Mouse (Mus musculus) hematopoietic multipotent progenitor cell, adult 10-12 weeks (in vitro differentiated cells): ENCODE data around the gene Gzmb. TPM values are rescaled to one million over a fixed set of nuclear protein-coding genes. Genes with fewer than 3 reads are reported as not detected.

Source experiments
- polyA plus RNA-seq: library from polyadenylated mRNA; stranded (reverse); fragments of >175 nt; gene quantifications from 2 replicates; pipeline ENCODE4 v1.2.3, GENCODE M21; 2012; ENCODE audit warnings: low replicate concordance

Gzmb gene
- polyA plus RNA-seq, result 1.8 and 3.8 TPM in 2 replicates

DNA sequence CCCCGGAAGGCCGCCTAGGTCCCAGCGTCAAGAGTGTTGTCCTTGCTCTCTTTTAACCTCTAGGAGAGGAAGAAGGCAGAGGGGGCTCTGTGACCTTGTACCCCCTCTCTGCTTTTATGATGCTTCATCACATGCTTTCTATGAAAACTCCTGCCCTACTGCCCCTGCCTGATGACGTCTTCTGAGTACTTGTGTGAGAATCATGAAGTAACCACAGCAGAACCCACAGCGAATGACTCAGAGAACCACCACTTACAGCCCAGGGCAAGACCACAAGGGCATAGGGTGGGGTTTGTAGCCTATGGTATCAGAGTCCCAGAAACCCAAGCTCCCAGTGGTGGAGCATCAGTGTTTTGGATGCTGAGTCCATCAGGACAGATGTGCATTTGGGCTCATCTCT is at the start of gene Gzmb:
TSS of gene Gzmb (minus strand) at position 108 of the 400 bp plus-strand sequence.

DNA sequence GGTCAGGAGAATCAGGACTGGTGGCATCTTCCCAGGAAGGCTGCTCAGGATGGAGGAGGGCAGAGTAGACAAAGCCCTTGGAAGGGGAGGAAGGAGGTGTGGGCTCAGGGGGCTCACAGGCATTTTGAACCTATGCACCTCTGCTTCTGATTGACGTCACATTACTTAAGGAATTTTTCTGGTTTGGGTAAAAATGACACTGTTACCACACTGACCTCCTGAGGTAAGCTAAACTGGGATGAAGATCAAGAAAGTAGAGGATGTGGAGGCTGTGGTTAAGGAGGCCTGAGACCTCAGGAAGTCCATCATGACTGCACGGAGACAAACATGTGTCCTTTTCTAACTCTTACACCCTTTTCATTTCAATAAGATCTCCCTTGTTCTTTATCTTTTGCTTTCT is 27.5 kb downstream of the Gzmb start, which contains the start of gene Gzmc:
TSS of gene Gzmc (minus strand) at position 101 of the 400 bp plus-strand sequence.

DNA sequence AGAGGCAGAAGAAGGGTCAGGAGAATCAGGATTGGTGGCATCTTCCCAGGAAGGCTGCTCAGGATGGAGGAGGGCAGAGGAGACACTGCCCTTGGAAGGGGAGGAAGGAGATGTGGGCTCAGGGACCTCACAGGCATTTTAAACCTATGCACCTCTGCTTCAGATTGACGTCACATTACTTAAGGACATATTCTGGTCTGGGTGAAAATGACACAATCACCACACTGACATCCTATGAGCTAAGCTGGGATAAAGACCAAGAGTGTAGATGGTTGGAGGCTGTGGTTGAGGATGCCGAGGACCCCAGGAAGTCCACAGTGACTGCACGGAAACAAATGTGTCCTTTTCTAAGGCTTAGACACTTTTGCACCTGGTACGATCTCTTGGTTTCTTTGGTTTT is 50.7 kb downstream of the Gzmb start, which contains the start of gene Gzmf:
TSS of gene Gzmf (minus strand) at position 101 of the 400 bp plus-strand sequence.

Other genes with a start within 250 kb of the Gzmb start
- 0.82 TPM in 1 of 2 replicates, not detected in the other for gene Mcpt1, start 244.3 kb downstream of the Gzmb start, polyA plus RNA-seq
- gene Mcpt9, start 231.8 kb downstream of the Gzmb start, polyA plus RNA-seq, result not detected in 2 replicates
- 0.11 TPM in 1 of 2 replicates, not detected in the other for gene Mcpt2, start 220.2 kb downstream of the Gzmb start, polyA plus RNA-seq
- 11.9 TPM in 1 of 2 replicates, not detected in the other for gene Mcpt4, start 199.9 kb downstream of the Gzmb start, polyA plus RNA-seq
- 0.50 and 1.1 TPM in 2 replicates for gene Mcpt8, start 177.0 kb downstream of the Gzmb start, polyA plus RNA-seq
- gene Ctsg, start 159.7 kb downstream of the Gzmb start, polyA plus RNA-seq, result 1.4 and 2.0 TPM in 2 replicates
- gene Gzme, start 141.6 kb downstream of the Gzmb start, polyA plus RNA-seq, result not detected in 2 replicates
- gene Gzmd, start 129.7 kb downstream of the Gzmb start, polyA plus RNA-seq, result not detected in 2 replicates
- not detected in 2 replicates for gene Gzmg, start 102.7 kb downstream of the Gzmb start, polyA plus RNA-seq
- not detected in 2 replicates for gene Gzmn, start 87.7 kb downstream of the Gzmb start, polyA plus RNA-seq
- not detected in 2 replicates for gene Gzmf, start 50.8 kb downstream of the Gzmb start, polyA plus RNA-seq
- gene Gzmc, start 27.6 kb downstream of the Gzmb start, polyA plus RNA-seq, result not detected in 2 replicates
- not detected in 2 replicates for gene Atp12a, start 102.8 kb upstream of the Gzmb start, polyA plus RNA-seq
- gene Rnf17, start 140.3 kb upstream of the Gzmb start, polyA plus RNA-seq, result 0.21 TPM in 1 of 2 replicates, not detected in the other